Mouse (Mus musculus): Measurements from ENCODE around the gene Tsfm. TPM values are rescaled to one million over a fixed set of nuclear protein-coding genes. Genes with fewer than 3 reads are reported as not detected.
A peak's percentile ranks its signal among the peaks of the same experiment; 100 is the strongest.
"Not testable (repeated sequence)": the region's sequence is repeated elsewhere in the genome, so short reads cannot be mapped to it uniquely, and the experiment has no call there.

Tsfm gene
- total RNA-seq (2021), result 10 to 100 TPM; 20.4 to 22.4 TPM
- long read RNA-seq, experiment 1, transcript Tsfm-201 (6 exons, 1,206 nt), result major isoform, 38 of 39 reads
- long read RNA-seq, experiment 1, partial matches to known transcripts, result 0 of 39 reads
- long read RNA-seq, experiment 1, other reads (novel, unspliced or antisense), result 1 of 39 reads
- long read RNA-seq, experiment 2, transcript Tsfm-201 (6 exons, 1,206 nt), result major isoform, 26 of 29 reads
- long read RNA-seq, experiment 2, partial matches to known transcripts, result 0 of 29 reads
- long read RNA-seq, experiment 2, other reads (novel, unspliced or antisense), result 2 of 29 reads

DNA sequence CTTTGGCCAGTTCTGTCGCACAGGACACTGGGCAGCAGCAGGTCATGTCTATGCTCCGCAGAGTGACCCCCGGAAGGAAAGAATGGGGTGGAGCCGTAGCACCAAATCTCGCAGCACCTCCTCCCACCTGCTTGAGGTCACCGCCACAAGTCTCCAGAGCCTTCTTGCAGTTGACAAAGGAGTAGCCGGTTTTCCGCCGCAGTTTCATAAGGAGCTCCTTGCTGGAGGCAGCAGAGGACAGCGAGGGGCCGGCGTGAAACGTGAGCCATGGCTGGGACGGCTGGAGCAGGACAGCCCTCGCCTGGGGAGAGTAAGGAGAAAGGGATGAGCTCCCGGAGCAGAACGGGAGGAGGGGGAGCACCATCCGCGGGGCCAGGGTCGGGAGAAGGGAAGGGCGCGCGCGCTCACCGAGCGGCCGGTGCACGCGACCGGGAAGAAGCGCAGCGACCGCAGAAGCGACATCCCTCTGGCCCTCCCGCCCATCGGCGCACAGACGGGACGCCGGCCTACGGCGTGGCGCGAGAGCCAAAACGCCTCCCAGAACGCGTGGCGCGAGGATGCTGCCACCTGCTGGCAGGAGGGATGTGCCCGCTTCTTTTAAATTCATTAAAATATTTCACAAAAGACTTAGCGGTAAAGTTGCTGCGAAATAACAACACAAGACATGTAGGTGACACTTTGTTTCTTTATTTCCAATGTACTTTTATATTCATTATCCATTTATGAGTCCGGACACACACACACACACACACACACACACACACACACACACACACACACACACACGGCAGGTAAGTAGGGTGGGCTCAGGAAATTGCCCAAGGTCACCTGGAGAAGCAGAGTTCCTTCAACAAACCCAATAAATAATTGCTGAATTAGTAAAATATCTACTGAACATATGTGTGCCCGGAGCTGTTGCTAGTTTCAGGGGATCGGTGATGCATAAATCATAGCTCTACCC, at the start of gene Tsfm:
Gene Tsfm, minus strand, starts transcription at position 505 of the 961 bp plus-strand sequence.
- DNase-seq (ENCODE audit: low spot score), result peak; percentile 92

DNA sequence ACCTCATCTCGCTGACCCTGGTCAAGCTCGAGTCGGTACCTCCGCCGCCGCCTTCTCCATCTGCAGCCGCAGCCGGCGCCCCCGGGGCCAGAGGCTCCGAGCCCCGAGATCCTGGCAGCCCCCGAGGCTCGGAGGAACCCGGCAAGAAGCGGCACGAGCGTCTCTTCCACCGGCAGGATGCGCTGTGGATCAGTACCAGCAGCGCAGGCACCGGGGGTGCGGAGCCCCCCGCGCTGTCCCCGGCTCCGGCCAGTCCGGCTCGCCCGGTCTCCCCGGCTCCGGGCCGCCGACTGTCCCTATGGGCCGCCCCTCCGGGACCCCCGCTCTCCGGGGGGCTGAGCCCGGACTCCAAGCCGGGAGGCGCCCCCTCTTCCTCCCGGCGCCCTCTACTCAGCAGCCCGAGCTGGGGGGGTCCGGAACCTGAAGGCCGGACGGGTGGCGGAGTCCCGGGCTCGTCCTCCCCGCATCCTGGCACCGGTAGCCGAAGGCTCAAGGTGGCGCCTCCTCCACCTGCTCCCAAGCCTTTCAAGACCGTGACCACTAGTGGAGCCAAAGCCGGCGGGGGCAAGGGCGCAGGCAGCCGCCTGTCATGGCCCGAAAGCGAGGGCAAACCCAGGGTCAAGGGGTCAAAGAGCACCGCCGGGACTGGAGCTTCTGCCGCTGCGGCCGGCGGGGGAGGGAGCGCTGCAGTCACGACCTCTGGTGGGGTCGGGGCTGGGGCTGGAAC, 49.2 kb upstream of the Tsfm start:
- no peak for DNase-seq (ENCODE audit: low spot score)

DNA sequence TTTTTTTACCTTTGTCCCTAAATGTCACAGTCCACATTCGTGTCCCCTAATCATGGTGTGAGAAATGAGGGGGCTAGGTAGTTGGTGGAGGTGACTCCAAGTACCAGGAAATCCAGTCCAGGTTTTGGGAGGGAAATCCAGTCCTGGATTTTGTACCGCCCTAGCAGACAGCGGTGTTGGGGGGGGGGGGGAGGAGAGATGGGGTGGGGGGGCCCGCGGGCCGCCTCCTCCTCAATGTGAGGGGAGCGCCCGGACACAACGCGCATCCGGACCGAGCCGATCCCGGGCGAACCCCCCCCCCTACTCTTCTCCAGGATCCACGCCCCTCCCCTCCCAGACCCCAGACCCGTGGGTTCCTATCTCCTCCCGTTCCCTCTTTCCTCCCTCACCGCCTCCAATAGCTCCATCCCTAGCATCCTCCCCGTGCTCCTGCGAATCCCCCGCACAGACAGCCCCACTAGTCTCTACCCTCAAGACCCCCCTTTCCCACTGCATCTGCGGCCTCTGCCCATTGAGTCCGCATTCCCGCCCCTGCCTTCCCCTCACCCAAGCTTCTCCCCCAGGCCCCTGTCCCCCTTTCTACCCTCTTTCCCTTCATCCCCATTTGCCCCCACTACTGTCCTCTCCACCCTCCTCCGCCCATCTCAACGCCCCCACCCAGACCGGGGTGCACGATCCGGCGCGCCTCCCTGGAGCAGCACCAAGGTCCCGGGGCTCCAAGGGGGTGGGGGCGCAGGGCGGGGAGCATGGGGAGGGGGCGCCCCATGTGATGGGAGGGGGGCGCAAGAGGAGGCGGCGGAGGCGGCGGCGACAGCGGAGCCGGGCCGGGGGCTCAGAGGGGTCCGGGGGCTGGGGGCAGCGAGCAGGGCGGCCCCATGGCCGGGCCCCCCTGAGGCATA, 48.3 kb upstream of the Tsfm start:
- DNase-seq (ENCODE audit: low spot score), result no peak

DNA sequence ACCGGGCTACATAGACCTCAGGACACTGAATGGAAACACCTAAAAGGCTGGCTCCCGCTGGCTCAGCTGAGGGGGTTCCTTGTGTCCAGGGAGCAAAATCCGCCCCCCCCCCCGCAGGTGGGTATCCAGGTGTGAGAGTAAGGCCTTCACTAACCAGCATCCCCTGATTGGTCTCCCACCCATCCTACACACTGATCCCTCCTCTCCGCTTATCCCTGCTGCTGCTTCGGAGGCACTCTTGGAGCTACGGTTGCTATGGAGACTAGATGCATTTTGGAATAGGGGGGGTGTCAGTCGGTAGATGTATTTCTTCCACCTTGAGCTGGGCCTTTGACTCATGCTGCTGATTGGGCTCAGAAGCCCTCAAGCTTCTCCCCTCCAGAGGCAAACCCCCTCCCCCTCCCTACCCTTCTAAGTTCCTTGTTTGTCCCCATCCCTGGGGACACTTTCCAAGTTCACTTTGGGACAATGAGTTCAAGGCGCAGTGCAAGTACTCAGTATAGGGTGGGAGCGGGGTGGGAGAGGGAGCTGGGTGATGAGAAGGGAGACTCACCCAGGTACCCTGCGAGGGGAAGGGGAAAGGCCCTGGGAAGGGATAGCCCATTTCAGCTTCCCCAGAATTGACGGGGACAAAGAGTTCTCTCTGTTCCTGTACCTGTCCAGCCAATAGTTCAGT, 47.5 kb upstream of the Tsfm start:
- DNase-seq (ENCODE audit: low spot score), result no peak

DNA sequence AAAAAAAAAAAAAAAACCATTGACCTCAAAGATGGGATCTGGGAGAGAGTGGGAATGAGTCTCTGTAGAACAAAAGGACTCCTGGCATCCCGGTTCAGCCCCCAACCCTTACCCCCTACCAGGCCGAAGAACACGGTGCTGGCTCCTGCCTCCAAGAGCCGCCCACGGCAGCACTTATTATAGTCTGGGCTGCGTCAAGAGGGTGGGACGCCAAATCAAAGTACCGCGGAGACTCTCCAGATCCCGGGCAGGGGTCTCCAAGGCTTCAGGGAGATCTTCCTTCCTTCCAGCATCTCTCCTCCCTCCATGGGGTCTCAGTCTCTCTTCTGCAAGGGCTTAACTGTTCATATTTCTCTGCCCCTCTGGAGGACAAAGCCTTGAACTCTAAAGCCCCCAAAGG, 46.9 kb upstream of the Tsfm start:
- no peak for DNase-seq (ENCODE audit: low spot score)

DNA sequence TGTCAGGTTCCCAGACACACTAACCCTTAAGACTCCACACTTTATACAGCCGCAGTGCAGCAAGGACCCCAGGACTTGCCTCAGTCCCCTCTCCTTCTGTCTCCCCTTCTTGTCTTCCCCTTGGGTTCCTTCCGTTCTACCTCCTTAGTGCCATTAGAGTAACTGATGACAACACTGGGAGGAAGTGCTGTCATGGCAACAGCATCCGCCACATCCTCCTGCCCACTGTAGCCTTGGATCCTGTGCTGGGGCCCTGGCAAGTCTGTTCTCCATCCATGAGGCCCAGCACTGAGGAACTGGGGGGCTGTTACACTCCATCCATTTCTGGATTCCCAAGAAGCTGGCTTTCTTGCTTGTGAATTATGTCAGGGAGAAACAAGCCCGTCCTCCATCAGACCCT, 45.4 kb upstream of the Tsfm start:
- DNase-seq (ENCODE audit: low spot score), result no peak

DNA sequence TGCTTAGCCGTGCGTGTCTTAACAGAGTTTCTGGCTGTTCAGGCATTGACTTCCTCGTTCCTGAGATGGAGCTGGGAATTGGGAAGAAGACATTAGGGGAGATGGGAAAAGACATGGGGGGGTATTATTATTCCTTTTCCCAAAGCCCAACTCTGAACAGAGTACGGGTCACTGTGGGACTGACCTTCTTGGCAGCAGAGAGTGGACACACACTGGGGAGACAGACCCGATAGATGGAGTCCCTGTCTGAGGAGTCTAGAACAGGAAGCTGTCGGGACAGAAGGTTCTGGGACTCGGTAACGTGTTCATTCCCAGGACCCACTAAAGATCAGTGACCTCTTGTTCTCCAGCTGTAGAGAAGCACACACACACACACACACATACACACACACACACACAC, 45.0 kb upstream of the Tsfm start:
- no peak for DNase-seq (ENCODE audit: low spot score)

DNA sequence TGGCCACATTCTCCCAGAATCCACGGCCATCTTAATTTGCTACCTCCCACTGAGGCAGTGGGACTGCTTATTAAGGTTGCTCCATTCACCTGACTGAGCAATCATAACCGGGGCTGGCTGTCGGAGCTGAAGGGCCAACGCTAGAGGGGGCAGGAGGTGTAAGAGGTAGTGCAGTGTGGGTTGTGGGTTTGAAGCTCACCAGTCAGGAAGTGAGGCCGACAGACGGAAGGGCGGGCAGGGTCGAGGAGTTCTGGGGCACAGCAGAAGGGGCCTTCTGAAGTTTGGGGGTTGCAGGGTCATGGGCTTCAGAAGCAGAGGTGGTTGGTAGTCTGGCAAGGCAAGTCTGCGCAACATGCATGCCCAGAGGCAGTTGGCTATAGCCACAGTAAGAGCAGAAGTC, 44.4 kb upstream of the Tsfm start, which contains the start of gene Agap2:
Gene Agap2, plus strand, starts transcription at position 205 of the 400 bp plus-strand sequence.
- DNase-seq (ENCODE audit: low spot score), result no peak

DNA sequence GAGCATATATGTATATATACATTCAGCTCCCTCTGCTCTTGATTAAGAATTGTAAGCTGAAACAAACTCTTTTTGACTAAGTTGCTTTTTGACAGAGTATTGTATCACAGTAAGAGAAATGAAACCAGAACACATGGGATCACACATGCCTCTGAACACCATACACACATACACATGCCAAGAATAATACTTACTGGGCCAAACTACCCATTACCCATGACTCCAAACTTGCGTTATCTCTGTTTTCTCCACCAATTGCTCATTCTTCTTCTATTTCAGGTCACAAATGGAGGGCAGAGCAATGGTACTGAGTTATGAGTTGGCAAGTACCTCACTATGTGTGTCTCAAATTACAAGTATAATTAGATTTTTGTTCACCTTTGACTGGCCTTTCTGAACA, 43.3 kb upstream of the Tsfm start:
- DNase-seq (ENCODE audit: low spot score), result no peak

DNA sequence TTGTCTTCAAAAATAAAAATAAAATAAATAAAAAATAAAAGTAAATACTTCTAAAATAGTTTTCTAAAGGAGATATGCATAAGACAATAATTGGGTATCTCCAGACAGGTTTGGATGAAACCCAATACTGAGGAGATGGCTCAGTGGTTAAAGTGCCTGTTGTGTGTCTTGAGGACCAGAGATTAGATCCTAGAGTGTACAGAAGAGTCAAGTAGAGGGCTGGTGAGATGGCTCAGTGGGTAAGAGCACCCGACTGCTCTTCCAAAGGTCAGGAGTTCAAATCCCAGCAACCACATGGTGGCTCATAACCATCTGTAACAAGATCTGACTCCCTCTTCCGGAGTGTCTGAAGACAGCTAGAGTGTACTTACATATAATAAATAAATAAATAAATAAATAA, 42.3 kb upstream of the Tsfm start:
- DNase-seq (ENCODE audit: low spot score), result not testable (repeated sequence)

DNA sequence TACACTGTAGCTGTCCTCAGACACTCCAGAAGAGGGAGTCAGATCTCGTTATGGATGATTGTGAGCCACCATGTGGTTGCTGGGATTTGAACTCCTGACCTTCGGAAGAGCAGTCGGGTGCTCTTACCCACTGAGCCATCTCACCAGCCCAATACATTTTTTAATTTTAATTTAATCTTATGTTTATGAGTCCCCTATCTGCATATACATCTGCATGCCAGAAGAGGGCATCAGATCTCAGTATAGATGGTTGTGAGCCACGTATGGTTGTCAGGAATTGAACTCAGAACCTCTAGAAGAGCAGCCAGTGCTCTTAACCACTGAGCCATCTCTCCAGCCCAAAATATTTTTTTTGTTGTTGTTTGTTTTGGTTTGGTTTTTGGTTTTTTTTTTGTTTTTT, 41.6 kb upstream of the Tsfm start:
- DNase-seq (ENCODE audit: low spot score), result not testable (repeated sequence)

DNA sequence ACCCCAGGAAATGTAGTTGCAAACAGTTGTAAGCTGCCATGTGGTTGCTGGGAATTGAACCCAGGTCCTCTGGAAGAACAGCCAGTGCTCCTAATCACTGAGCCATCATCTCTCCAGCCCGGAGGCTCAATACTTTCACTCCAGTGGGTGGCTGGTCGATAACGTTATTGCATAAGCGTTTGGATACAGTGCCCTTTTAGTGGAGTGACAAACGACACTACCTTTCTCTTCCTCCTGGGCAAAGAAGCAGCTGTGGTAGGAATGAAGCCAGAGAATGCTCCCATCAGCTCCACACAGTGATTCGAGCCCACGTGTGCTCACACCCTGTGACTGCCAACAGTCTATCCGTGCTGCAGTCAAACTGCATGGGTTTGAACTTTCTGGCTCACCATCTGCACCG, 40.6 kb upstream of the Tsfm start:
- no peak for DNase-seq (ENCODE audit: low spot score)

DNA sequence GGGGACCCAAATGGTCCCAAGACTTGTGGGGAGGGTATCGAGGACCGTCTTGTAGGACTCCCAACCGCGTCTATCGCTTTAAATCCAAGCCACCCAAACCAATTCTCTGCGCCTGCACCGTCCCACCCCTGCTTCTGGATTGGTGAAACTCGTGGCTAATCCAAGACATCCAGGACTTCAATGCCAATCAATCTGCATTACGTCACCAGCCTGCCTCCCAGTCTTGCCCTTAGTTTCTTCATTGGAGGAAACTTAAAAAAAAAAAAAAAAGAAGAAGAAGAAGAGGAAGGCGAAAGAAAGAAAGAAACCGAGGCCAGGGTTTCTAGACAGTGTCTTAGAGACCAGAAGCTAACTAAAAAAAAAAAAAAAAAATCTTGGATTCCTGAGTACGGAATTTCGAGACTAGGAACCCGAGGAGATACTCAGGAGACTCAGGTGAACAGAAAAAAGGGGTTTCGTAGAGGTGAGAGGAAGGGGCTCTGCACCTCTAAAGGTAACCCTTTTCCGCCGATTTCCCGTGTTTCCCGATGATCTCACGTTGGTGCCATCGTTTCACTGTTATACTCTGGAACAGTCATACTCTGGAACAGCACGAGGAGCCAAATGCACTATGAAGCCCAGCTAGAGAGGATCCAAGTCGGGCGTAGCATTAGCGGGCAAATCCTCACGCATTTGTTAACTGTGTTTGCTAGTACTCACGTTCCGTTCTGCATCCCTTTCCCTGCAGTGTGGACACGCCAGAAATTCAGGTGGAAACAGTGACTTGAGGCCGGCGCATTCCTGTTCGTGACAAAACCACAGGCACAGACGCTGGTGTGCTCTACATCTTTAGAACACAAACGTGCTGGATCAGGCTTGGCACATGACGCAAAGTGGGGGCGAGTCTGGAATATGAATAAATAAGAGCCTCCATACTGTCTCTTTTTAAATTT, 39.8 kb upstream of the Tsfm start, which contains the start of gene Tspan31:
Gene Tspan31, minus strand, starts transcription at position 75 of the 932 bp plus-strand sequence.
- DNase-seq (ENCODE audit: low spot score), result peak; percentile 94

DNA sequence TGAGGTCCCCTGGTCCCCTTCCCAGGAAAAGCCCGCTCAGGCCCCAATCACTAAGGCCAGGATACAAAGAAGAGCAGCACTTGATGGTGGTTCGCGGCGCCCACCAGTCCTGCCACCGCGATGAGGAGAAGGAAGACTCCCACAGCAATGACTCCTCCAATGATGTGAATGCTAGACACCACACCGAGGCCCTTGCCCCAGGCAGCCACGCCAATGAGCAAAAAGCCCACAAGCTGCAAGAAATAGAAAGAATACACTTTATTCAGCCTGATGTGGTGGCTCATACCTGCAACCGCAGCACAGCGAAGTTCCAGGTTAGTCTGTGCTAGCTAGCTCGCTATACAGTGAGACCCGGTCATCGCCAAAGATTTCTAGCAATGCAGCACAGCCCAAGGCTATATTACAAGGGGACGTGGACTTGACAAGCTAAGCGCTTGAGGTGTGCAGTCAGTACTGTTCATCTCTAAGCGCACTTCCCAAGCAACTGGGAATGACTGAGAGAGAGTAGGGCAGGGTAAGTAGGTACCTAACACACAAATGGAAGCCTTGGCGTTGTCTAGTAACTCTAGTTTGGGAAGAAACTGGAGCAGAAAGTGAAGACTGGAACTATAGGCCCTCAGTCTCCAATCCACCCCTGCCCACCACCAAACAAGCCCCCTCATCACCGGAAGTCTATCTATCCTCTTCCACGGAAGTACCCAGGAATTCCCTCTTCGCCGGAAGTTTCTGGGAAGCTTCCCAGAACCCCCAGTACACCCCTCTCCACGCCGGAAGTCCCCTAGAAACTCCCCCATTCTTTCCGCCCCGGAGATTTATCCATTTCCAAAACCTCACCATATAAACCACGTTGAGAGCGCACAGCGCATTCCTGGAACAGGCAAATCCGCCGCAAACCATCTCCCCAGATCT, 38.9 kb upstream of the Tsfm start:
- DNase-seq (ENCODE audit: low spot score), result no peak

DNA sequence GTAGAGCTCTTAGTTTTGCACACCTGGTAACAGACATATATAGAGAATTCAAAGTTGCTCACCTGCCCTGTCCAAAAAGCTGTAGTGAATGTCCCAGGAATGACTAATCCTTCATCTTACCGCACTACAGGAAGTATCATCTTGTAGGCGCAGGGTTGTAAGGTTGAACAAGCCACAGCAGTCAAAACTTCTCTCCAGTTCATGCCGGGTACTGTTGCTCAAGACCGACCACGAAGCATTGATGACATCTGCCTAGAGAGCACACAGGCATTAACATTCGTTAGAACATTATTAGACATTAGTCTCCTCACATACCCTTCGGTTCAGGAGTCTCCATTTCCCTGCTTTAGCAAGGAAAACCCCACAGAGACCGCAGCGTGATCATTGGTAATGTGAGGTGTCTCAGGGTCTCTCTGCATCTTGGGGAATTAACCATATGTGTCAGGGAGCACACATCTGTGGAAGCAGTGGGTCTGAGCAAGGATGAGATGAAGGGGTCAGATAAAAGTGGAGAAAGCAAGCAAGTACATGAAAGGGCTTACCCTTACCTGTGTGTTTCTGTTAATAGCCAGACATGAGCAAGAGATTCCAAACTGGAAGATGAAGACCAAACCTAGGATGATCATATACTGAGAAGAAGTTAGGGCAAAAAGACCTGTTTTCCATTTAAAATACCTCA, 37.9 kb upstream of the Tsfm start:
- no peak for DNase-seq (ENCODE audit: low spot score)

DNA sequence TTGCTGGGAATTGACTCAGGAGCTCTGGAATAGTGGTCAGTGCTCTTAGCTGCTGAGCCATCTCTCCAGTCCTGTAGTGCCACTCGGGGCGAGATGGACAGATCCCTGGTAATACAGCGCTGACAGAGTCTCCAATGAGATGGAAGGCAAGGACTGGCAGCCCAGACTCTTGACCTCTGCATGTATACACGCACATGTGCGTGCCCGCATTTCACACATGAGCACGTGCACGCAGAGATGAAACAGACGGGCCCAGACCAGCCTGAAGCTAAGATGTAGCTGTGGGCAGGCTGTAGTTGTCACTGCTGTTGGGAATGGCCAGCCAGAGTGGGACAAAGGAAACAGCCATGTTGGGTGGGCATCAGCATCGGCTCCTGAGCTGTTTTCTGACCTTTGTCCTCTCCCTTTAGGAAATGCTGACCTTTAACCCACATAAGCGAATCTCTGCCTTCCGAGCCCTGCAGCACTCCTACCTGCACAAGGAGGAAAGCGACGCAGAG, 35.9 kb upstream of the Tsfm start:
- DNase-seq (ENCODE audit: low spot score), result no peak

DNA sequence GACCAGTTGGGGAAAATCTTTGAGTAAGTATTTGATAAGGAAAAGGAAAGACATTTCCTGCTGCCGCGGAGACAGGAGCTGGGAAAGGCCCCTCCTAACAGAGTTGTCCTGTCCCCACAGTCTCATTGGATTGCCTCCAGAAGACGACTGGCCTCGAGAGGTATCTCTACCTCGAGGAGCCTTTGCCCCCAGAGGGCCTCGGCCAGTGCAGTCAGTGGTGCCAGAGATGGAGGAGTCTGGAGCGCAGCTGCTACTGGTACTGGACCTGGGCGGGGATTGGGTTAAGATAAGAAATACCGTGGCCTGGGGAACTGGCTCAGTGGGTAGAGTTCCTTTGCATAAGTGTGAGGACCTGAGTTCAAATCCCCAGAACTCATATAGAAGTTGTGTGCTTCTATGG, 35.3 kb upstream of the Tsfm start:
- DNase-seq (ENCODE audit: low spot score), result no peak
